Mouse (Mus musculus) T-helper 2 cell (primary cell): Measurements from ENCODE around the gene Cap1.

Experiments
- in situ Hi-C: fragments of 300-600 bp; cut with MboI, MseI; formaldehyde crosslinking; loops from one replicate; pipeline ENCODE4 v1.15.1; 2025; ENCODE audit warnings: high pct_unique_total_duplicates

The Cap1 gene

DNA sequence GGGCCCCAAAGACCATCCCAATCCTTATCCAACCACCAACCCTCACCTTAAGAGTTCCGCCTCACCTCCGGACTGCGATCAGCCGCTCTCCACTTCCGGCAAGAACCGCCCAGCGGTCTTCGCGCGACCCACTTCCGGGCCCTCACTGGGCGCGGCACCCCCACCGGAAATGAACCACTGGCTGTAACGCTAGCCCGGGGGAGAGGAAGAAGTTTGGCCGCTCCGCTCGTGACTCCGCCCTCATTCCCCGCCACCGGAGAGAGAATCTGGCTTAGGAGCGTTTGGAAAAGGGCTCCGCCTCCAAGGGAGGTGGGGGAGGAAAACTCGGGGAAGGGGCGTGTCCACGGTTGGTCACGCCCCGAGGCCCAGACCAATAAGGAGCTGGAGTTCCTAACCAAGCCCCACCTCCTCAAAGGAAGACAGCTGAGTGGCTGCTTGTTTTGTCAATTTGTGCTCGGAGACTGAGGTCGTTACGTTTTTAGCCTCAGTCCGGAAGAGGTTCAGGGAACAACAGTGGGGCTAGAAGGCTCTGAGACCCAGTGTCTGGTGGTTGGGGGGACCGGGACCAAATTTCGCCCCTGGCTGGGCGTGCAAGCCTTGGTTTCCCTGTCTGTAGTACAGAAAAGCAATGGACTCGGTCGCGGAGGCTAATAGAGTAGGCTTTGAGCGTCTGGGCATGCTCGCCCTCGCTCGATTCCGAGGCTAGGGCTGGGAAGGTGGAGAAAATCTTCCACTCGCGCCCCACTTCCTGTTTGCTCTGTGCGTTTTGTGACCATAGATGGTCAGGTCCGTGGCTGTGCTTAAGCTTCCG, at the start of gene Cap1:
TSS of gene Cap1 (minus strand) at position 289 of the 811 bp plus-strand sequence.
- in situ Hi-C loops = no loop called here

DNA sequence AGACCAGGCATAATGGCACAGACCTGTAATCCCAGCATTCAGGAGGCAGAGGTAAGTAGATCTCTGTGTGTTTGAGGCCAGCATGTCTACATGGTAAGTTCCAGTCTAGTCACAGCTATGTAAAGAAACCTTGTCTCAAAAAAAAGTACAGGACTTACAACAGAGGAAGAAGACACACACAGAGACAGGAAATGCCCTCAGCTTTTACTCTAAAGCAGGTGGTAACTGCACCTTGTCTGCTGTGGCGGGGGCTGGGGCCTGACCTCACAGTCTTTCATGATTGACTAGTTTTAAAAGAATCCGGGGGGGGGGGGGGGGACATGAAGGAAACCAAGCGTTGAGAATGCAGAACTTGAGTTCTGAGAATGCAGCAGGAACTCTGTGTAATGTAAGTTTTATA, 48.0 kb upstream of the Cap1 start:
- in situ Hi-C loops = no loop called here

DNA sequence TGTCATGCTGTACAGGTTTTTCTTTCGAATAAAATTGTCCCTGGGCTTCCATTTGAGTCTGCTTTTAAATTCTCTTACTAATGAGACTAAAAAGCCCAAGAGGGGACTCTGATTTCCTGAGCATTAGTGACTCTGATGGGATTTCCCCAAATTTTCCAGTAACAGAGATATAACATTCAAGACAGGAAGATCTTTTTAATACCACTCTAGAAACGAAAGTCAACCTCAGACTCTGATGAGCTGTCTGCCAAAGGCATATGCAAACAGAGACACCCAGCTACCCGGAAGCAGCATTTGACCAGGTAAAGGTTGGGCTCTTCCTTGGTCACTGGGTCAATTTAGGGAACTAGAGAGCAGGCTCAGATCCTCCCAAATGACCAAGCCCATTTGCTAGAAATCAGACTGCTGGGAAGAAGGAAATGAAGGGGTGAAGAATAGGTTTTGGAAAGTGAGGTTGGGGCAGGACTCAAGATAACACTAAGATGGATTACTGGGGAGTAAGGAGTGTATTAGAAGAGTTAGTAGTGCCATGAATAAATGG, 47.3 kb upstream of the Cap1 start:
- in situ Hi-C loops = no loop called here

DNA sequence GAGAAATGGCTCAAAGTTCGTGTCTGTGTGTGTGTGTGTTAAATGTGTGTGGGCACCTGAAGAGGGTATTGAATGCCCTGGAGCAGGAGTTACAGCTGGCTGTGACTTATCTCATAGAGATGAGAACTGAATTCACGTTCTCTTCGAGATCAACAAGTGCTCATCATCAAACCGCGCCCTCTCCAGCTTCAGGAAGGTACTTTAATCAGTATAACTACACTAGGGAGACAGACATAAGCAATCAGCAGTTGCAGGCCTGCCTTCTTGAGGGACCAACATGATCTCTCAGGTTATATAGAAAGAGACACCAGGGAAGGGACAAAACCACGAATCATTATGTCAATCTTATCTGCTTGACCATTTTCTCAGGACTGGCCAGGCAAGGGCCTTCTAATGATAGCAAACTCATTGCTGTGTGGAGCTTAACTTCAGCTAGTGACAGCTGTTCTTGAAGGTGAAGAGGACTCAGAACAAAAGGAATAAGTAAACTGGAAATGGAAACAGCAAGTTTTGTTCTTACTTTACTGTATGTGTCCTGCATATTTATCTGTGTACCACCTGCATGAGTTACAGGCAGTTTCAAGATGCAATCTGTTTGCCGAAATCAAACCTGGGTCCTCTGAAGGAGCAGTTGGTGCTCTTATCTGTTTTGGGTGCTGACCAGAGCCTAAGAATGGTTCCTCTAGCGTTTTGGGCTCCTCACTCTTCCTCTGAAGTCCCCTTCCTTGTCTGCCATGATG, 46.6 kb upstream of the Cap1 start:
- in situ Hi-C loops = no loop called here

DNA sequence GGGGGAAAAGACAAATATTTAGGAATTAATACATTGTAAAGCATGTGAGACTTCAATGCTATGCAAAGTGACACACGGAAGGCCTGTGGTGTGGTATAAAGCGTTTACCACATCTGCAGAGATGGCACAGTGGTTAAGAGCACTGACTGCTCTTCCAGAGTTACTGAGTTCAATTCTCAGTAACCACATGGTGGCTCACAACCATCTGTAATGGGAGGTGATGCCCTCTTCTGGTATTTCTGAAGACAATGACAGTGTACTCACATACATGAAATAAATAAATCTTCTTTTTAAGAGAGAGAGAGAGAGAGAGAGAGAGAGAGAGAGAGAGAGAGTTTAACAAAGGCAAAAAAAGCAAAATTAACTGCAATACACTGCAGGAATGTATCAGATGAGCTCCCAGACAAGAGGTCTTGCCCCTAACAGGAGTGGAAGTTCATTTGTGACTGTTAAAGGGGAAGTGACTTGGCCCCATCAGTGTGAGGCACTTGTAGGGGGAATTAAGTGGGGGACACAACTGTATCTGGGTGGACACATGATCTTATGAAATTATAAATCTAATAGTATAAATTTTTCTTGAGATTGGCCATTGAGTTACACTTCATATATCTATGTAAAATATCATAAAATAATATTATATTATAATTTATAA, 45.2 kb upstream of the Cap1 start:
- in situ Hi-C loops = no loop called here

DNA sequence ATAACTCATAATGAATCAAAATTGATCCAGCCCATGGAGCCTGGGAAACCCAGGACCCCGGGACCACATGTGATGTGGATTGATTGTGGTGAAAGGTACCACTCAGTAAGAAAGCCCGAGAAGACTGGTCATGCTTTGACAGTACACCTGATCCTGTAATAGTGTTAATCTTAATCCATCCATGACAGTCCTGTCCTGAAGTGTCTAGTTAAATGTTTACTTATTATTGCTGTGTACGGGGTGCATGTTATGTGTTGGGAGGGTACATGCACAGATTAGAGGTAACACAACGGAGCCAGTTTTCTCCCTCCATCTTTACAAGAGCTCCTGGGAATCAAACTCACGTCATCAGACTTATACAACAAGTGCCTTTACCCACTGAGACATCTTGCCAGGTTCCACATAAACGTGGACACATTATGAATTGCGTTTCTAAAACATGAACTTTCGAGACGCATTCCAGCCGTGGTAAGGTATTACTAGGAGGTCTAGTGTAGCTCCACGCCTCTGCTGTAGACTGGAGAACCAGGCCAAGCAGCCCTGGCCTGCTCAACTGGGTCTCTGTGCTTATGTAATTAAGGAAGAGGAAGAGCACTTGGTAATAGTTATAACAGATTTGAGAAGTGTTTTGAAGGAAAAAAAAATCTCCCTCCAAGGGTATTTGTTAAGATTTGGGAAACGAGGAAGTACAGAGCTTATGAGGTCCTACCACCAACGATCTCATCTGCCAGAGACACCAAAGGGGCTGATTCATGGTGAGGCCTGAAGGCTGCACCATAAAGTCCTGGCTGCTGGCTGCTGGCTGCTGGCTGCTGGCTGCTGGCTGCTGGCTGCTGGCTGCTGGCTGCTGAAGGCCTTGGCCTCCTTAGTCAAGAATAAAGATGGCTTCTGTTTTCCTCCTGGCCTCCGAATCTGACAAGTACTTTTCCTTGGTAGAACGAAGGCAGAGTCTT, 37.8 kb upstream of the Cap1 start:
- in situ Hi-C loops = no loop called here

DNA sequence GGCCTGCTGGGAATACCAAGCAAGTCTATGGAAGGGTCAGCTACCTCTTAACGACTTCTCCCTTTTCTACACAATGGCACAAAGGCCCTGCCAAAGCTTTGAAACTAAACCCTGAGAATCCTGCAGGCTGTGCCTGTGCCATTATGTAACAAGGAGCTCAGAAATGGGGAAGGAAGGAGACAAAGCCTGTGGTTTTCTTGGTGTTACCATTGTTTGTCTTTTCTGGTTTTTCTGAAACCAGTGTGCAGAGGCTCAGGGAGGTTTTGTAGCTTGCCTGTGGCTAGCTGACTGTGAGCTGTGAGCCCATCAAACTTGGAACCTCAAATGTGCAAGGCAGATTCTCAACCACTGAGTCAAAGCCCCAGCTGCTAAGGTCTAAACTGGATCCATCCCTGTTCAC, 37.0 kb upstream of the Cap1 start:
- in situ Hi-C loops = no loop called here

DNA sequence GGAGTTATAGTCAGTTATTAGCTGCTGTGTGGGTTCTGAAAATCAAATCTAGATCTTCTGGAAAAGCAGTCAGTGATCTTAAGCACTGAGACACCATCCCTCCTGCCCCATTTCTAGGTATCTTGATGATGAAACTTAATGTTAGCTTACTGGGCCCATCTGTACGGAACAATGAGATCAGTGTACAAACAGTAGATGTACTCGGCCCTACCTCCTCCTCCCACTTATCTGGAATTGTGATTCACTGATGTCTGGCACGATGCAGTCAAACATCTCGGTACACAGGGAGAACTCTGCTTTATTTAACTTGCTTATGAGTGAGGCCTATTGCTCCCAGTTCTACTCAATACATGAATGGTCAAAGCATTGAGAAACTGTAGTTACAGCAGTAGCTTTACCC, 30.1 kb upstream of the Cap1 start:
- in situ Hi-C loops = loop anchor here (5.0 kb wide), 1 partner anchor 56 kb away; no protein-coding TSS in a partner anchor

DNA sequence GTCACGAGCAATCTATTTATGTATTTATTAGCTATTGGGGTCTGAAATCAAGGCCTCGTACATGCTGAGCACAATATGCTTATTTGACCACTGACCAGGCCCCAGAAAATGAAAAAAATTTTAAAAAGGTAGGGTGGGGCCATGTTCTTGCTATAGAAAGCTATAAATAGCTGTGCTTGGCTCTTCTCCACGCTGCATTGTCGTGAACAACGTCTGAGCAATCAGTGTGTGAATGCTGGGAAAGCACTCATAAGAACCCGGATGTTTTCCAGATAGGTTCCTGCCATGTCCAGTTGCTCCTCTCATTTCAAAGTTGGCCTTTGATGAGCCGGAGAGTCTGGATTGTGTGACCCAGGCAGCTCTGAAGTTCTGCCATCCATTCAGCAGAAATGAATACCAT, 28.3 kb upstream of the Cap1 start:
- in situ Hi-C loops = loop anchor here (5.0 kb wide), 1 partner anchor 168 kb away; no protein-coding TSS in a partner anchor

DNA sequence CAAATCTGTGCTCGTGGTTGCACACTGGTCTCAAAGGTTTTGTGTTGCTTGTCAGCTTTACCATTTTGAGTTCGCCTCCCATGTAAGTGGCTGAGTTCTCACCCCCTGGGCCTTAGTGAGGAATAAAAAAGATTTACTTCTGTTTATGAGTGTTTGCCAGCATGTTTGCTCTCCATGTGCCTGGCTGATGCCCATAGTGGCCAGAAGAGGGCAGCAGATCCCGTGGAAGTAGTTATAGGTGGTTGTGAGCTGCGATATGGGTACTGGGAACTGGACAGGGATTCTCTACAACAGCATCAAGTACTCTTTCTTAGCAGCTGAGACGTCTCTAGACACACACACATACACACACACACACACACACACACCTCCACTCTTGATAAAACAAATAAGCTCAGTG, 26.8 kb upstream of the Cap1 start:
- in situ Hi-C loops = loop anchor here (5.0 kb wide), 1 partner anchor 170 kb away; no protein-coding TSS in a partner anchor

DNA sequence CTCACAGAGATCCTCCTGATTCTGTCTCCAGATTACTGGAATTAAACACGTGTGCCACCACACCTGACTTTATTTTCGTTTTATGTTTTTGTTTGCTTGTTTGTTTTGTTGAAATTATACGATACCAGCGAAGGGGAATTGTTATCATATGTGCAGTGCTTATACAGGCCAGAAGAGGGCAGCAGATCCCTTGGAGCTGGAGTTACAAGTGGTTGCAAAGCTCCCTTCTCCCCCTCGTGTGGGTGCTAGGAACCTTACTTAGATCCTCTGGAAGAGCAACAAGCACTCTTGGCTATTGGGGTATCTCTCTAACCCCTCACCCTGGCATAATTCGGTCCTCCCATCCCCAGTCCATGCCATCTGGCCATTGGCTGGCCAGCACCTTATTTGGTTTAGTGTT, 24.7 kb upstream of the Cap1 start:
- in situ Hi-C loops = loop anchor here (5.0 kb wide), 1 partner anchor 172 kb away; no protein-coding TSS in a partner anchor

DNA sequence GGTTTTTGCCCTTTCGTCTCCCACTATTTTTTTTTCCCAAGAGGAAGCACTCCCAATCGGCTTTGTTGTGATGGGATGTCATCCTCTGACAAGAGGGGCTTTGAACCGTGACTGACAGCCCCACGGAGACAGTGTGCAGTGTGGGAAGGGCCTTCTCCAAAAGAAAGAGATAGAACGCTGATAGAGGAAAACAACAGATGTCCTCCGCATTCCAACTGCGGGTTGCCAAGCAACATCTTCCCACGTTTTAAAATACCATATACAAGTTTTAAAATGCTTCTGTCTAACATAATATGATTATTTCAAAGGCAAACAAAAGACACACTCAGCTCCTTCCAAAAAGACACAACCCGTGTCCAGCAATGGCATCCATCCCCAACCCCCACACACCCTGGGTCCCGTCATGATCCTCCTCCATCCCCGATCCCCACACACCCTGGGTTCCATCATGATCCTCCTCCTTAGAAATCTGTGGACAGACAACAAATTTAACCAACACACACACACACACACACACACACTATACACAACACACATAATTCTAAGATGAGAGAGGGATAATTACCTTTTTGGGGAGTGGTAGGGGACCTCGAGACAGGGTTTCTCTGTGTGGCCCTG, 23.8 kb upstream of the Cap1 start:
- in situ Hi-C loops = loop anchor here (5.0 kb wide), 1 partner anchor 173 kb away; no protein-coding TSS in a partner anchor

DNA sequence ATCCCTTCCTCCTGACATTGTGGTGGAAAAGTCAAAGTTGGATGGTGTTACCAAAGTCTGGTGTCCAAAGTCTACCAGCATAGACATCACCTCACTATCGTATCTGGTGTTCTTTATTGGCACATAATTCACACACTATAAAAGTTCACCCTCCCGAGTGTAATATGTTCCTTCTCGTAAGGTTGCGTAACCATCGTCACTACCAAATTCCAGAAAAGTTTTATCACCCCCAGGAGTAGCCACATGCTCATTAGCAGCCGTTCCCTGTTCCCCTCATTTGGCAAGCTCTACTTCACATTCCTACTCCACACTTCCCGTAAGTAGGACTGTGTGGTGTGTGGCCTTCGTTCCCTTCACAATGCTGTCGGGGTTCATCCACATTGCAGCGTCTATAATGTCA, 19.5 kb upstream of the Cap1 start:
- in situ Hi-C loops = no loop called here

DNA sequence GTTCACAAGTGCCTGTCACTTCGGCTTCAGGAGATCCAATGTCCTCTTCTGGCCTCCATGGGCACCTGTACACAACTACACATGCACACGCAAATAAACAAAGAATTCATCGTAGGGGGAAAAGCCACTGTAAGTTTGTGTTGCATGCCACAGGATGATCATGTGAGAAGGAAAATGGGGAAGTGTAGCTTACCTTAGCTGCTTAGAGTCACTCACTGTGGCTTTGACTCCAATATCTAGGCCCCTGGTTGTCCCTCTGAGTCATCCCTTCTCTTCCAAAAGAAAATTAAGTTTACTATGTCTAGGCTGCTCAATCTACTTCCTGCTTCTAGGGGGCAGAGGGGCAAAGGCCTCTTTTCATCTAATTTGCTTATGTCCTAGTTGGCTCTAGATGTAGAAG, 17.9 kb upstream of the Cap1 start:
- in situ Hi-C loops = loop anchor here (5.0 kb wide), 1 partner anchor 84 kb away; no protein-coding TSS in a partner anchor

DNA sequence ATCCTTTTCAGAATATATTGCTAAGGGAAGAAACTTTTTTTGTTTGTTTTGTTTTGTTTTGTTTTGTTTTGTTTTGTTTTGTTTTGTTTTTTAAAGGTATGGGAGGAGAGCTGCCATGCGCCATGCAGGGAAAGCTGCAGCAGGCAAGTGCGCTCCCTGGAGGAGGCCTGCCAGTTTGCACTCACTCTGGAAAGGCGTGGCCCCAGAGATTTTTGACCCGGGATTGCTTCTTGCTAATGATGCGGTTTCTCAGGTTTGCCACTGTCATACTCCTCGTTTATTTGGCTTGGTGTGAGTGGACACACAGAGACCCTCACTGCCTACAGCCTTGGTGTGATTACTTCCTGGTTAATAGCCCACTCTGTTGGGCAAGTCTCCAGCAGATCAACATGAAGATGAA, 16.3 kb upstream of the Cap1 start:
- in situ Hi-C loops = loop anchor here (5.0 kb wide), 1 partner anchor 85 kb away; no protein-coding TSS in a partner anchor

DNA sequence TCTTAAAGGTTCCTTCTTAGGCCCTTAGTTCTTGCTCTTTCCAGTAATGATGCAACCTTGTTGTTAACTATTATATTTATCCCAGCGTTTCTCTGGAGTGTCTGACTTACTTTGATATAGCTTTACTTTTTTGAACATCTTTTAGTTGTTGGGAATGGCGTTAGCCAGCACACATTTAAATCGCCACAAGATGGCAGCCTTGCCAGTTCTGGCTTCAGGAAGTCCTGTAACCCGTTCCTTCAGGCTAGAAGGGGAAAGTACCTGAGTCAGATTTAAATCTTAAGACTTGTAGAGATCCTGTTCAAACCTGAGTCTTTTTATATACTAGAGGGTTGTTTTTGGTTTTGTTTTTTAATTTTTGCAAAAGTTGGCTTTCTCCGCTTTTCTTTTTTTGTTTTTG, 12.5 kb upstream of the Cap1 start:
- in situ Hi-C loops = no loop called here

DNA sequence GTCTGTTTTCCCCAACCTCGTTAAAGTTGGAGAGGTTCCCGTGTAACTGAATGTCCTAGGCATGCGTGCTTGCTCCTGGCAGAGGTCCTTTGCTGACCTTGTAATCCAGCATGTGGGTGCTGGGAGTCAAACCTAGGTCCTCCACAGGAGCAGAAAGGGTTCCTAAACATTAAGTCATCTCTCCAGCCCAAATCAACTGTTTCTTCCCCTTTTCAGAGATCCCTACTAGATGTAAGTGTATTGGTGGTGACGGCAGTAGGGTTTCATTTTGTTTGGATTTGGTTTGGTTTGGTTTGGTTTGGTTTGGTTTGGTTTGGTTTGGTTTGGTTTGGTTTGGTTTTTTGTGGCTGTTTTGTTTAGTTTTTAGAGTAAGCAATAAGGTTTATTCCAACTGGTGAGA, 11.9 kb upstream of the Cap1 start:
- in situ Hi-C loops = no loop called here

DNA sequence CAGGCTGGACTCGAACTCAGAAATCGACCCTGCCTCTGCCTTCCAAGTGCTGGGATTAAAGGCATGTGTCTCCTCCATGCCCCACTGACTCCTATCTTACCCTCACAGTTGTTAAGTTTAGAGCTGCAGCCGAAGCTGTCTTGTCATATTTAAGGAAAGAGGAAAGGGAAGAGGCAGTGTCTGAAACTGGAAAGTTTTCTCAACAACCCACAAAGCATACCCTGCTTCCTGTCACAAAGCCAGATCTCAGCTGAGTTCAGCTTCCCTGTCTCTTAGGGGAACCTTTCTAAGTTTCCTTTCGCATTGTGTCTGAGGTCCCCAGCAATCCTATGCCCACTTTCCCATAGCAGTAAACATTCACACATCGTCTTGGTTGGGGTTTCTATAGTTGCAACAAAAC, 6.3 kb upstream of the Cap1 start:
- in situ Hi-C loops = no loop called here

DNA sequence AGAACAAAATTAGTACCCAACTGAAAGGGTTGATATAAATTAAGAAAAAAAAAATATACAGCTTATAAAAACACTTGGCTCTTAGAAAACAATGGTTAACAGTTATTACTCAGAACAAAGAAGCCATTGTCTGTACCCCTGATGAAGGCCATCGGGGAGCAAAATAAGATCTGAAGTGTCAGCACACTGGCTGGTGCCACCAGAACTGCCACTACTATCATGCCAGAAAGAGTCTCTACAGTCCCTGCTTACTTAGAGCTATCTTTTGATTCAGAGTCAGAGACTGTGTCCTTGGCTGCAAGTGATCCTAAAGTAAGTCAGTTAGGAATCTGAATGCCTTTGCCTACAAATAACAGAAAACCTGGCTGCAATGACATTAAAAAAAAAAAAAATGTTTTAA, 5.7 kb upstream of the Cap1 start:
- in situ Hi-C loops = no loop called here

DNA sequence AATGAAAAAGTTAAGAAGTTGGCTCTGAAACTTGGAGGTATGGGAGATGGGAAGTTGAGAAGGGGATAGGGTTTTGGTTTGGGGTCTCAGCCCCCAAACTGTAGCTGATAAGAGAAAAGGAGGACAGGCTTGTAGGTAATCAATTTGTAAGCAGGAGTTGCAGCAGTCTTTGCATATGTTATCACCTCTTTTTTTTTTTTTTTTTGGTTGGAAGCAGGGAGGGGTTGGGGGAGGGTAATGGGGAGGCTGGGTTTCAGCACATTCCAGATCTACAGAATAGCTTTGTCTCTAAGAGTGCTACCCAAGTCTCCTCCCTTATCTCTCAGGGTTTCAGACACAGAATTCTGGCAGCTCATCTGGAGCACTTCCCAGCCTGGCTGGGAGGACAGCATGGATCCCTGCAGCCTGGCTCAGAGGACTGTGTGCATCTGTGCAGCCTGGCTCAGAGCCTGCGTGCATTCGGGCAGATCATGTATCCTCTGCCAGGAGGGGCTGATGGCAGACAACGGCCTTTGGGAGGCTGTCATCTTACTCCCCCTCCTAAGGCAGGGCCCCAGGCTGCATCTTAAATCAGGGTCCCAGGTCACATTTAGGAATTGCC, 5.1 kb upstream of the Cap1 start:
- in situ Hi-C loops = no loop called here
